Mouse (Mus musculus): ENCODE data around the gene Kif3c. TPM values are rescaled to one million over a fixed set of nuclear protein-coding genes. Genes with fewer than 3 reads are reported as not detected.

Kif3c gene
- polyA plus RNA-seq (2015; fragmentation: Nextera tagmentation; extraction: Ambion mirVana), result 5.8 and 6.2 TPM in 2 replicates

- Histone ChIP-seq H3K4me1 (ENCODE audit: control insufficient read depth, insufficient read depth, low read length) (peaks cover 14% of the 10 kb centered on the region), H3K4me2 (ENCODE audit: low read depth, low read length) (peak within 1 kb of the TSS; percentile 89), H3K9me3 (ENCODE audit: control insufficient read depth, low read length) (no peaks in the 10 kb centered on the region), H3K4me3 (ENCODE audit: low read length) (peak within 1 kb of the TSS; percentile 81), H3K27ac (ENCODE audit: low read length) (peak within 1 kb of the TSS; percentile 52), H3K9ac (ENCODE audit: low read depth, low read length) (peak within 1 kb of the TSS; percentile 82), H3K27me3 (replicated peaks; ENCODE audit: control insufficient read depth, insufficient read depth, low read length) (no peaks in the 10 kb centered on the region), H3K36me3 (ENCODE audit: control insufficient read depth, insufficient read depth, low read length) (no peaks in the 10 kb centered on the region; the same call in 1 of the 2 replicates)
- 8% methylated on average over 41 of the region's 48 CpGs for WGBS
- ATAC-seq, result peak; percentile 89
Observed at GRCm38 (mm10) chr12:3364508-3365448, at the start of gene Kif3c. TSS of gene Kif3c (plus strand) at chr12:3365132.

GRCm38 (mm10) chr12:3316083-3316482 lies 48.8 kb upstream of the Kif3c start:
- Histone ChIP-seq H3K9ac (ENCODE audit: low read depth, low read length) (no peak overlapping the region), H3K36me3 (ENCODE audit: control insufficient read depth, insufficient read depth, low read length) (no peaks in the 10 kb centered on the region), H3K9me3 (ENCODE audit: control insufficient read depth, low read length) (no peaks in the 10 kb centered on the region), H3K4me3 (ENCODE audit: low read length) (no peak overlapping the region), H3K4me2 (ENCODE audit: low read depth, low read length) (no peak overlapping the region), H3K4me1 (ENCODE audit: control insufficient read depth, insufficient read depth, low read length) (no peaks in the 10 kb centered on the region), H3K27me3 (replicated peaks; ENCODE audit: control insufficient read depth, insufficient read depth, low read length) (no peaks in the 10 kb centered on the region), H3K27ac (ENCODE audit: low read length) (no peak overlapping the region)
- ATAC-seq, result peak; percentile 53
- 33% methylated on average over 2 of the region's 2 CpGs for WGBS

GRCm38 (mm10) chr12:3316937-3317336 lies 48.0 kb upstream of the Kif3c start:
- no peak for ATAC-seq
- no peaks in the 10 kb centered on the region for H3K4me1 ChIP-seq (ENCODE audit: control insufficient read depth, insufficient read depth, low read length)
- WGBS, result 44% methylated on average over 3 of the region's 3 CpGs
- H3K9me3 ChIP-seq (ENCODE audit: control insufficient read depth, low read length), result no peaks in the 10 kb centered on the region
- no peaks in the 10 kb centered on the region for H3K36me3 ChIP-seq (ENCODE audit: control insufficient read depth, insufficient read depth, low read length)
- H3K9ac ChIP-seq (ENCODE audit: low read depth, low read length), result no peak overlapping the region
- H3K27me3 ChIP-seq (replicated peaks; ENCODE audit: control insufficient read depth, insufficient read depth, low read length), result no peaks in the 10 kb centered on the region
- no peak overlapping the region for H3K4me2 ChIP-seq (ENCODE audit: low read depth, low read length)
- no peak overlapping the region for H3K4me3 ChIP-seq (ENCODE audit: low read length)
- H3K27ac ChIP-seq (ENCODE audit: low read length), result no peak overlapping the region

- Histone ChIP-seq H3K4me3 (ENCODE audit: low read length) (no peak overlapping the region), H3K36me3 (ENCODE audit: control insufficient read depth, insufficient read depth, low read length) (no peaks in the 10 kb centered on the region), H3K9me3 (ENCODE audit: control insufficient read depth, low read length) (no peaks in the 10 kb centered on the region), H3K4me1 (ENCODE audit: control insufficient read depth, insufficient read depth, low read length) (no peaks in the 10 kb centered on the region), H3K4me2 (ENCODE audit: low read depth, low read length) (no peak overlapping the region), H3K9ac (ENCODE audit: low read depth, low read length) (no peak overlapping the region), H3K27ac (ENCODE audit: low read length) (no peak overlapping the region), H3K27me3 (replicated peaks; ENCODE audit: control insufficient read depth, insufficient read depth, low read length) (no peaks in the 10 kb centered on the region)
- ATAC-seq, result no peak
- 70% methylated on average over 4 of the region's 4 CpGs for WGBS
Observed at GRCm38 (mm10) chr12:3319377-3319776, 45.6 kb upstream of the Kif3c start.

- H3K27ac ChIP-seq (ENCODE audit: low read length), result no peak overlapping the region
- H3K36me3 ChIP-seq (ENCODE audit: control insufficient read depth, insufficient read depth, low read length), result no peaks in the 10 kb centered on the region
- no peak overlapping the region for H3K9ac ChIP-seq (ENCODE audit: low read depth, low read length)
- no peaks in the 10 kb centered on the region for H3K27me3 ChIP-seq (replicated peaks; ENCODE audit: control insufficient read depth, insufficient read depth, low read length)
- ATAC-seq, result no peak
- no peaks in the 10 kb centered on the region for H3K4me1 ChIP-seq (ENCODE audit: control insufficient read depth, insufficient read depth, low read length)
- no peak overlapping the region for H3K4me2 ChIP-seq (ENCODE audit: low read depth, low read length)
- no peak overlapping the region for H3K4me3 ChIP-seq (ENCODE audit: low read length)
- H3K9me3 ChIP-seq (ENCODE audit: control insufficient read depth, low read length), result no peaks in the 10 kb centered on the region
- 70% methylated on average over 6 of the region's 6 CpGs for WGBS
Observed at GRCm38 (mm10) chr12:3323241-3323640, 41.7 kb upstream of the Kif3c start.

GRCm38 (mm10) chr12:3325232-3325631 lies 39.7 kb upstream of the Kif3c start:
- ATAC-seq, result no peak
- Histone ChIP-seq H3K4me2 (ENCODE audit: low read depth, low read length) (no peak overlapping the region), H3K27ac (ENCODE audit: low read length) (no peak overlapping the region), H3K9me3 (ENCODE audit: control insufficient read depth, low read length) (no peaks in the 10 kb centered on the region), H3K36me3 (ENCODE audit: control insufficient read depth, insufficient read depth, low read length) (no peaks in the 10 kb centered on the region), H3K9ac (ENCODE audit: low read depth, low read length) (no peak overlapping the region), H3K4me3 (ENCODE audit: low read length) (no peak overlapping the region), H3K4me1 (ENCODE audit: control insufficient read depth, insufficient read depth, low read length) (no peaks in the 10 kb centered on the region), H3K27me3 (replicated peaks; ENCODE audit: control insufficient read depth, insufficient read depth, low read length) (no peaks in the 10 kb centered on the region)
- 89% methylated on average over 2 of the region's 2 CpGs for WGBS

- Histone ChIP-seq H3K27me3 (replicated peaks; ENCODE audit: control insufficient read depth, insufficient read depth, low read length) (no peaks in the 10 kb centered on the region), H3K27ac (ENCODE audit: low read length) (no peak overlapping the region), H3K4me2 (ENCODE audit: low read depth, low read length) (no peak overlapping the region), H3K36me3 (ENCODE audit: control insufficient read depth, insufficient read depth, low read length) (no peaks in the 10 kb centered on the region), H3K4me3 (ENCODE audit: low read length) (no peak overlapping the region), H3K9ac (ENCODE audit: low read depth, low read length) (no peak overlapping the region), H3K9me3 (ENCODE audit: control insufficient read depth, low read length) (no peaks in the 10 kb centered on the region), H3K4me1 (ENCODE audit: control insufficient read depth, insufficient read depth, low read length) (no peaks in the 10 kb centered on the region)
- WGBS, result 69% methylated on average over 4 of the region's 4 CpGs
- no peak for ATAC-seq
Observed at GRCm38 (mm10) chr12:3329677-3330076, 35.3 kb upstream of the Kif3c start.

GRCm38 (mm10) chr12:3338931-3339330 lies 26.0 kb upstream of the Kif3c start:
- WGBS, result 72% methylated on average over 1 of the region's 1 CpGs
- H3K9me3 ChIP-seq (ENCODE audit: control insufficient read depth, low read length), result no peaks in the 10 kb centered on the region
- ATAC-seq, result no peak

GRCm38 (mm10) chr12:3344155-3344554 lies 20.8 kb upstream of the Kif3c start:
- Histone ChIP-seq H3K27me3 (replicated peaks; ENCODE audit: control insufficient read depth, insufficient read depth, low read length) (no peaks in the 10 kb centered on the region), H3K4me3 (ENCODE audit: low read length) (no peak overlapping the region), H3K36me3 (ENCODE audit: control insufficient read depth, insufficient read depth, low read length) (no peaks in the 10 kb centered on the region), H3K27ac (ENCODE audit: low read length) (no peak overlapping the region), H3K4me1 (ENCODE audit: control insufficient read depth, insufficient read depth, low read length) (no peaks in the 10 kb centered on the region), H3K9me3 (ENCODE audit: control insufficient read depth, low read length) (no peaks in the 10 kb centered on the region), H3K4me2 (ENCODE audit: low read depth, low read length) (no peak overlapping the region), H3K9ac (ENCODE audit: low read depth, low read length) (no peak overlapping the region)
- ATAC-seq, result no peak
- WGBS, result 81% methylated on average over 2 of the region's 2 CpGs

More at GRCm38 (mm10) chr12:3338931-3339330, 26.0 kb upstream of the Kif3c start:
- Histone ChIP-seq H3K4me3 (ENCODE audit: low read length) (no peak overlapping the region), H3K4me1 (ENCODE audit: control insufficient read depth, insufficient read depth, low read length) (no peaks in the 10 kb centered on the region), H3K27ac (ENCODE audit: low read length) (no peak overlapping the region), H3K9ac (ENCODE audit: low read depth, low read length) (no peak overlapping the region), H3K36me3 (ENCODE audit: control insufficient read depth, insufficient read depth, low read length) (no peaks in the 10 kb centered on the region), H3K4me2 (ENCODE audit: low read depth, low read length) (no peak overlapping the region), H3K27me3 (replicated peaks; ENCODE audit: control insufficient read depth, insufficient read depth, low read length) (no peaks in the 10 kb centered on the region)
